Mouse (Mus musculus) intestine, embryonic 14.5 days (tissue): ENCODE measurements around the gene St8sia1. TPM values are rescaled to one million over a fixed set of nuclear protein-coding genes. Genes with fewer than 3 reads are reported as not detected.

Source experiments
- ATAC-seq: fragments of 200-750 bp; cut with Nextera tagmentation; replicated peaks from 2 replicates; pipeline ENCODE4 v1.8.0; 2017; ENCODE audit warnings: low read depth, moderate number of reproducible peaks, moderate TSS enrichment, moderate library complexity; ENCODE audit not compliant: low FRiP score, low TSS enrichment
- DNase-seq: peaks from one replicate; pipeline ENCODE4 v3.0.0-alpha.2; 2018; ENCODE audit warnings: low spot score
- H3K27ac ChIP-seq: fragments of 300-500 bp; sonication (generic); 2 replicates; pipeline ENCODE4 v1.5.1; 2014; ENCODE audit warnings: low read depth, mild to moderate bottlenecking, control low read depth
- H3K27me3 ChIP-seq: fragments of 300-500 bp; sonication (generic); replicated peaks from 2 replicates; pipeline ENCODE4 v1.6.1; 2014; ENCODE audit warnings: low read length, control low read depth; ENCODE audit not compliant: control insufficient read depth, insufficient read depth
- H3K36me3 ChIP-seq: fragments of 300-500 bp; sonication (generic); 2 replicates; pipeline ENCODE4 v1.6.1; 2014; ENCODE audit warnings: low read length, control low read depth; ENCODE audit not compliant: control insufficient read depth, insufficient read depth
- H3K4me1 ChIP-seq: fragments of 300-500 bp; sonication (generic); replicated peaks from 2 replicates; pipeline ENCODE4 v1.6.1; 2014; ENCODE audit warnings: low read length, control low read depth, mixed read lengths; ENCODE audit not compliant: control insufficient read depth, insufficient read depth
- H3K4me2 ChIP-seq: fragments of 300-500 bp; sonication (generic); 2 replicates; pipeline ENCODE4 v1.6.1; 2014; ENCODE audit warnings: low read length
- H3K4me3 ChIP-seq: fragments of 300-500 bp; sonication (generic); 2 replicates; pipeline ENCODE4 v1.5.1; 2014; ENCODE audit warnings: low read depth, low read length, control low read depth, mixed read lengths
- H3K9ac ChIP-seq: fragments of 300-500 bp; sonication (generic); 2 replicates; pipeline ENCODE4 v1.6.1; 2014; ENCODE audit warnings: mild to moderate bottlenecking, low read length
- H3K9me3 ChIP-seq: fragments of 300-500 bp; sonication (generic); 2 replicates; pipeline ENCODE4 v1.6.1; 2016; ENCODE audit warnings: low read length, control low read depth; ENCODE audit not compliant: control insufficient read depth
- WGBS: fragments of 180-500 bp; shearing (Covaris S2); extraction: QIAGEN DNeasy Blood & Tissue Kit; methylation state at CpG from one replicate; pipeline ENCODE4 v1.1.7; 2014; 5-methylcytosine and 5-hydroxymethylcytosine counted together
- polyA plus RNA-seq: library from polyadenylated mRNA; unstranded; fragments of >200 nt; fragmentation: Nextera tagmentation; extraction: Ambion mirVana; gene quantifications from 2 replicates; pipeline ENCODE4 v1.2.1, GENCODE M21; 2014

St8sia1 gene
- polyA plus RNA-seq, 1 experiment from 2014 or later: 1.8 TPM

- no peak for DNase-seq
- no peak overlapping the region for H3K9ac ChIP-seq
- H3K4me2 ChIP-seq: no peak overlapping the region
- H3K9me3 ChIP-seq: no peaks in the 10 kb centered on the region
- ATAC-seq: no peak
- WGBS: 91% methylated on average over 5 of the region's 5 CpGs
- no peaks in the 10 kb centered on the region for H3K4me1 ChIP-seq
- H3K4me3 ChIP-seq: no peak overlapping the region
- H3K27ac ChIP-seq: no peak overlapping the region
- no peaks in the 10 kb centered on the region for H3K27me3 ChIP-seq
- peaks cover 65% of the 10 kb centered on the region for H3K36me3 ChIP-seq
Observed at GRCm38 (mm10) chr6:142773566-142773965, 190.7 kb downstream of the St8sia1 start.

DNA sequence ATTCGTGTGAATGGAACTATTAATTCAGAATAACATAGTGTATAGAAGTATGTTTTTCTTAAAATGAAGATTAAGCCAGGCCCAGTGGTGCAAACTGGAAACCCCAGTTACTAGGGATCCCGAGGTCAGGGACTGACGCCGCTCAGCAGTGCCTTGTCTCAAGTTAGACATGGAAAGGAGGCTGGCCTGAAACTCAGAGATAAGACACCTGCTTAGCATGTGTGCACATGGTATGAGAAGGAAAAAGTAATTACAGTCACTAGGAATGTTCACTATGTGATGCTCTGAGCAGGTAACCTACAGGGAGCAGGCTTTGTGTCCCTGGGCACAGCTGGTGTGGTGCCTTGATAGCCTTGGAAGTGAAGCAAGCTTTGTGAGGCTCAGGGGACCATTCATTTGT is 192.6 kb downstream of the St8sia1 start:
- ATAC-seq: no peak
- no peak overlapping the region for H3K4me3 ChIP-seq
- no peaks in the 10 kb centered on the region for H3K4me1 ChIP-seq
- no peaks in the 10 kb centered on the region for H3K27me3 ChIP-seq
- DNase-seq: no peak
- H3K4me2 ChIP-seq: no peak overlapping the region
- peaks cover 85% of the 10 kb centered on the region for H3K36me3 ChIP-seq
- no peak overlapping the region for H3K27ac ChIP-seq
- no peak overlapping the region for H3K9ac ChIP-seq
- WGBS: 90% methylated on average over 4 of the region's 4 CpGs
- H3K9me3 ChIP-seq: no peaks in the 10 kb centered on the region

Other genes starting within 250 kb of the St8sia1 start
- gene Cmas, start 207.8 kb downstream of the St8sia1 start, polyA plus RNA-seq: 109 and 112 TPM in 2 replicates
- 0.19 and 0.28 TPM in 2 replicates for gene Sult6b2, start 159.9 kb downstream of the St8sia1 start, polyA plus RNA-seq
- gene C2cd5, start 135.7 kb upstream of the St8sia1 start, polyA plus RNA-seq: 22.0 and 24.5 TPM in 2 replicates
- gene Etnk1, start 202.8 kb upstream of the St8sia1 start, polyA plus RNA-seq: 24.2 and 24.7 TPM in 2 replicates